Mouse (Mus musculus): Measurements from ENCODE around the gene Stox1. TPM values are rescaled to one million over a fixed set of nuclear protein-coding genes. Genes with fewer than 3 reads are reported as not detected.

Stox1 gene
- polyA plus RNA-seq, 1 experiment from 2014 or later = 3.3 TPM

DNA sequence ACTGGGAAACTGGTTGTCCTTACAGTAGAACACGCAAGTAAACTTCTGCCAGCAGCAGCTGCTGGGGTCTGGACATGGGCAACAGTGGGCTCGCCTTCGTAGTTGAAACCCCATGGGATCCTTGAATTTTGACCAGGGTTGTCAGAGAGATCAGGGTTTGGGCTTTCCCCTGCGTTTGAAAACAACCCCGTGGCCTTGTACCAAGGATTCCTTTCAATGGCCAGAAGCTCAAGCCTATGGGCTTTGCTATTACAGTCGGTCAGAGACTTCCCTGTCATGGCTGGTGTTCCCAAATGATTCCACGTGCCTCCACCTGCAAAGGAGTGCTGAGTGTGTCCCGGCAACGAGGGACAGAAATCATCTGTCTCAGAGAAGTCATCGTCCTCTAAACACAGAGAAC lies 61.8 kb downstream of the Stox1 start:
- Histone ChIP-seq H3K27ac (replicated peaks) (0 out of 2 replicates have a peak overlapping the region, but pooled peaks have one; percentile 18), H3K9me3 (no peaks in the 10 kb centered on the region), H3K9ac (no peak overlapping the region), H3K36me3 (no peaks in the 10 kb centered on the region), H3K4me2 (no peak overlapping the region), H3K4me1 (replicated peaks) (no peaks in the 10 kb centered on the region), H3K4me3 (no peak overlapping the region), H3K27me3 (peaks cover 19% of the 10 kb centered on the region; the same call in 1 of the 2 replicates)
- no peak for ATAC-seq (ENCODE audit: low read depth)
- WGBS = 88% methylated on average over 10 of the region's 10 CpGs

DNA sequence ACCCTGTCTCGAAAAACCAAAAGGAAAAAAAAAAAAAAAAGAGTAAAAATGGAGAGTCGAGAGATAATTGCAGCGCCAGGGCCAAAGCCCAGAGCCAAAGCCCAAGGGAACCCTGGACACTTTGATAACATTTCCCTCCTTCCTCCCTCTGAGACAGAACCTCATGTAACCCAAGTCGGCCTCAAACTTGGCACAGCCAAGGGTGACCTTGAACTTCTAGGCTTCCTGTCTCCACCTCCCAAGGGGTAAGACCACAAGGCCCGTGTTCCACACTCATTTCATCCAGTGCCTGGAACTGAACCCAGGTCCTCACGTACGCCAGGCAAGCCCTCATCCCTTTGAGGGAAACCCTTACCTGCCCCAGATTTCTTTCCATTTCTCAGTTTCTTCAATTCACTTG lies 69.2 kb downstream of the Stox1 start:
- H3K36me3 ChIP-seq = no peaks in the 10 kb centered on the region
- 83% methylated on average over 7 of the region's 7 CpGs for WGBS
- no peak overlapping the region for H3K9ac ChIP-seq
- H3K27me3 ChIP-seq = 0 out of 2 replicates have a peak, but pooled peaks cover 4% of the 10 kb centered on the region
- no peaks in the 10 kb centered on the region for H3K9me3 ChIP-seq
- ATAC-seq (ENCODE audit: low read depth) = no peak
- peaks cover 6% of the 10 kb centered on the region for H3K4me1 ChIP-seq (replicated peaks)
- H3K27ac ChIP-seq (replicated peaks) = no peak overlapping the region
- no peak overlapping the region for H3K4me3 ChIP-seq
- no peak overlapping the region for H3K4me2 ChIP-seq

DNA sequence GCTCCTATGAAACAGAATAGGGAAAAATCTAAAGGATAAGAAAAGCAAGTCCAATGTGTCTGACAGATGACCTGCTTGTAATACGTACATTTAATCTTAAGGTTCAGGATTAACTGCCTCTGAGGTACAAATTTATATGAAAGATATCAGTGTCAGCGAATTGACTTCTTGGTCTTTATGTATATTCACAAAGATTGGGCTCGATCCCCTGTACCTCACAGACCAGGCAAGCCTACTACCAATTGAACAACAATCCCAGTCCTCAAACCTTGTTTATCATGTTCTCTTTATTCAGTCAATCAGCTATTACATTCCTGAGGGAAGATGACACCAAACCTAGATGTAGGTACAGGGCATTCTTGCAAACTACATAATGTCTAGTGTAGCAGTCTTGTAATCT lies 74.0 kb downstream of the Stox1 start:
- WGBS = 15% methylated on average over 3 of the region's 3 CpGs
- Histone ChIP-seq H3K4me2 (peak overlapping the region; percentile 64), H3K4me1 (replicated peaks) (peaks cover 20% of the 10 kb centered on the region), H3K9ac (peak overlapping the region; percentile 74), H3K4me3 (peak overlapping the region; percentile 89), H3K27me3 (no peaks in the 10 kb centered on the region), H3K9me3 (no peaks in the 10 kb centered on the region), H3K27ac (replicated peaks) (peak overlapping the region; percentile 95), H3K36me3 (peaks cover 2% of the 10 kb centered on the region)
- ATAC-seq (ENCODE audit: low read depth) = no peak

DNA sequence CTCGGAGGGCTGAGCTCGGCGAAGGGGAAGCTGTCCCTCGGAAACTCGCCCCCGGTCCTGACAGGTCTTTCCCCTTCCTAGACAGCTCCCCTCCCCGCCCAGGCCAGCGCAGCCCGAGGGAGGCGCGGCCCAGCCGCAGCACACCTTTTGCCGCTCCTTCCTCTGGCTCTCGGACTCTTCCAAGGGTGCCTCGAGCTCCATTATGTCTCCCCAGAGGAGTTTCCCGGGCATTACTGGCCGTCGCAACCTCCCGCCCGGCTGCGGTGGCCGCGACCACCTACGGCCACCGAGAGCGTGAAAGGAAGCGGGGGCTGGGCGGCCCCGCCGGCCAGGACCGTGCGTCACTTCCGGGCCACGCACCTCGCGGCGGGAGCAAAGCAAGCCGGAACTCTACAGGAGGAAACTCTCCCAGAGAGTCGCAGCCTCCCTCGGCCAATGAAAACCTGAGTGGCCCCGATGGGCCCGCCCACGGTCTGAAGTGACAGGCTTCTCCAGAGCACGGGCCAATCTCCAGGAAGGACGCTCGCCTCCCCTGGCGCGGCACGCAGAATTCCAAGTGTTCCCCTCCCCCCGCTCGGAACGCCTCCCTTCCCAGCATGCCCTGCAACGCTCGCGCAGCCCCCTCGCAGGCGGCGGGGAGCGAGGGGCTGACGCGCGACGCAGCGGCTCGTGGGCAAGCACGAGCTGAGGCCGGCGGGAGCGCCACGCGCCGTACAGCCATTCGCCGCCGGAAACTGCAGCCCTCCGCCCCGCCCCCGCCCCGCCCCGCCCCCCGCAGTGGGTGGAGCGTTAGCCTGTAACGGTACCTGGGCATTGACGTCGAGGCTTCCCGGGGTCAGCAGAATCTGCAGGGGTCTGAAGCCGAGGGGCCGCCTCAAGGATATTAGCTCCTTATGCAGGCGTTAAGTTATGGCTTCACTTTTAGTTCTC lies 74.8 kb downstream of the Stox1 start, which contains the start of gene Ddx50:
Gene Ddx50, minus strand, starts transcription at position 338 of the 930 bp plus-strand sequence.
- peak; percentile 100 for ATAC-seq (ENCODE audit: low read depth)
- H3K4me1 ChIP-seq (replicated peaks) = peaks cover 20% of the 10 kb centered on the region

DNA sequence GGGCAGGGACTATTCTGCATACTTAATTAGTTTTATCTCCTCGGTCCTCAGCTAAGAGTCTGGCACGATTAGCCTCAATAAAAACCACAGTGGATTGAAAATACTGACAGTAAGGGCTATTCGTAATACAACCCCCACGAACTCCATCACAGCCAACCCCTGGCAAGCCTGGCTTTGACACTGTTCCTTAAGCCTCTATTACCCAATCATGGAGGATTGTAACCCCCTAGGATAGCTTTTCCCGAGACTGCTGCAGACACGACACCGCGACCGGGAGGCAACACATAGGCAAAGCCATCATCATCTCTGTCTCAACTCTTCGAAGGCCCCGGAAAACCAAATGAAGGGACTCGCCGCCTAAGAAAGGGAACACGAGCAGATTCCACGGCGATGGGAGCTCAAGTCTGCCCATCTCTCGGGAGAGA lies 75.6 kb downstream of the Stox1 start:
- no peak for ATAC-seq (ENCODE audit: low read depth)
- under 1% methylated on average over 17 of the region's 17 CpGs for WGBS

More for the DNA sequence above, 74.8 kb downstream of the Stox1 start, which contains the start of gene Ddx50:
- peaks cover 10% of the 10 kb centered on the region for H3K36me3 ChIP-seq
- peak within 1 kb of the TSS; percentile 85 for H3K4me2 ChIP-seq
- peak within 1 kb of the TSS; percentile 93 for H3K9ac ChIP-seq
- peak within 1 kb of the TSS; percentile 95 for H3K27ac ChIP-seq (replicated peaks)
- no peaks in the 10 kb centered on the region for H3K9me3 ChIP-seq
- WGBS = 0% methylated on average over 80 of the region's 89 CpGs
- H3K4me3 ChIP-seq = peak within 1 kb of the TSS; percentile 89
- no peaks in the 10 kb centered on the region for H3K27me3 ChIP-seq

More for the DNA sequence above, 75.6 kb downstream of the Stox1 start:
- peak overlapping the region; percentile 85 for H3K4me2 ChIP-seq
- H3K27ac ChIP-seq (replicated peaks) = peak overlapping the region; percentile 95
- H3K9me3 ChIP-seq = no peaks in the 10 kb centered on the region
- H3K27me3 ChIP-seq = no peaks in the 10 kb centered on the region
- H3K4me1 ChIP-seq (replicated peaks) = peaks cover 20% of the 10 kb centered on the region
- peak overlapping the region; percentile 89 for H3K4me3 ChIP-seq
- peaks cover 18% of the 10 kb centered on the region for H3K36me3 ChIP-seq
- H3K9ac ChIP-seq = peak overlapping the region; percentile 93

Small RNA genes within 50 kb of the gene (microRNA-seq; reads per million reads assigned to microRNA genes)
- not detected for gene Mir7215

Other genes with a start within 250 kb of the Stox1 start
- 67.0 and 69.0 TPM in 2 replicates for gene Vps26a, start 239.3 kb downstream of the Stox1 start, polyA plus RNA-seq (2015; fragmentation: Nextera tagmentation; extraction: Ambion mirVana)
- 8.3 TPM in 2 replicates for gene Srgn, start 198.7 kb downstream of the Stox1 start, polyA plus RNA-seq (2015; fragmentation: Nextera tagmentation; extraction: Ambion mirVana)
- 73.1 and 77.1 TPM in 2 replicates for gene Kif1bp, start 147.7 kb downstream of the Stox1 start, polyA plus RNA-seq (2015; fragmentation: Nextera tagmentation; extraction: Ambion mirVana)
- 14.9 and 17.1 TPM in 2 replicates for gene Ddx21, start 123.8 kb downstream of the Stox1 start, polyA plus RNA-seq (2015; fragmentation: Nextera tagmentation; extraction: Ambion mirVana)
- gene Ddx50, start 74.9 kb downstream of the Stox1 start, polyA plus RNA-seq (2015; fragmentation: Nextera tagmentation; extraction: Ambion mirVana) = 88.3 and 96.9 TPM in 2 replicates
- 102 and 116 TPM in 2 replicates for gene Ccar1, start 66.2 kb upstream of the Stox1 start, polyA plus RNA-seq (2015; fragmentation: Nextera tagmentation; extraction: Ambion mirVana)
- 30.4 and 39.0 TPM in 2 replicates for gene Tet1, start 182.9 kb upstream of the Stox1 start, polyA plus RNA-seq (2015; fragmentation: Nextera tagmentation; extraction: Ambion mirVana)
- gene Slc25a16, start 194.5 kb upstream of the Stox1 start, polyA plus RNA-seq (2015; fragmentation: Nextera tagmentation; extraction: Ambion mirVana) = 15.4 and 15.7 TPM in 2 replicates
- gene Dna2, start 220.9 kb upstream of the Stox1 start, polyA plus RNA-seq (2015; fragmentation: Nextera tagmentation; extraction: Ambion mirVana) = 5.8 and 6.4 TPM in 2 replicates